Mouse (Mus musculus) cerebellum, postnatal 10 days (tissue): ENCODE measurements around the gene Rcn2.
"Not testable (repeated sequence)": the region's sequence is repeated elsewhere in the genome, so short reads cannot be mapped to it uniquely, and the experiment has no call there.

Experiments used
- DNase-seq, 2 experiments: peaks; one replicate each; pipeline ENCODE4 v3.0.0; 2021; ENCODE audit warnings: mixed read lengths in 2 of 2

Gene Rcn2

GRCm38 (mm10) chr9:56041372-56042180 lies at the start of gene Rcn2:
Gene Rcn2 (plus strand): TSS chr9:56041845.
- DNase-seq, result peak; percentile 98

- not testable (repeated sequence) for DNase-seq
Measured at GRCm38 (mm10) chr9:56004679-56005078, 37.0 kb upstream of the Rcn2 start.

GRCm38 (mm10) chr9:56010450-56010849 lies 31.2 kb upstream of the Rcn2 start, which contains the start of gene 4930563M21Rik:
Gene 4930563M21Rik (minus strand): TSS chr9:56010550.
- DNase-seq, result no peak

- no peak for DNase-seq
Measured at GRCm38 (mm10) chr9:56024772-56025171, 16.9 kb upstream of the Rcn2 start.

GRCm38 (mm10) chr9:56027292-56027691 lies 14.4 kb upstream of the Rcn2 start:
- no peak for DNase-seq

GRCm38 (mm10) chr9:56032219-56032618 lies 9.4 kb upstream of the Rcn2 start:
- DNase-seq, result no peak

GRCm38 (mm10) chr9:56042181-56042621 lies 556 bp downstream of the Rcn2 start:
- no peak for DNase-seq

GRCm38 (mm10) chr9:56053796-56054195 lies 12.2 kb downstream of the Rcn2 start:
- DNase-seq, result no peak

- no peak for DNase-seq
Measured at GRCm38 (mm10) chr9:56056147-56056546, 14.5 kb downstream of the Rcn2 start.

GRCm38 (mm10) chr9:56062336-56062735 lies 20.7 kb downstream of the Rcn2 start:
- DNase-seq, result no peak

GRCm38 (mm10) chr9:56065011-56065410 lies 23.4 kb downstream of the Rcn2 start:
- no peak for DNase-seq

- no peak for DNase-seq
Measured at GRCm38 (mm10) chr9:56067964-56068363, 26.3 kb downstream of the Rcn2 start.

GRCm38 (mm10) chr9:56068630-56069029 lies 27.0 kb downstream of the Rcn2 start:
- no peak for DNase-seq

GRCm38 (mm10) chr9:56072861-56073260 lies 31.2 kb downstream of the Rcn2 start:
- DNase-seq, result no peak

- no peak for DNase-seq
Measured at GRCm38 (mm10) chr9:56074863-56075262, 33.2 kb downstream of the Rcn2 start.

GRCm38 (mm10) chr9:56075264-56075663 lies 33.6 kb downstream of the Rcn2 start:
- peak; percentile 70 to 82 for DNase-seq

GRCm38 (mm10) chr9:56075901-56076620 lies 34.4 kb downstream of the Rcn2 start:
- DNase-seq, result peak in 1 of 2 experiments; percentile 21

- DNase-seq, result no peak
Measured at GRCm38 (mm10) chr9:56079587-56079986, 37.9 kb downstream of the Rcn2 start.

- no peak for DNase-seq
Measured at GRCm38 (mm10) chr9:56086524-56086923, 44.9 kb downstream of the Rcn2 start.

- DNase-seq, result peak; percentile 87 to 89
Measured at GRCm38 (mm10) chr9:56089778-56090520, 48.3 kb downstream of the Rcn2 start, which contains the start of gene Pstpip1. Gene Pstpip1 (plus strand): TSS chr9:56089962.

- no peak for DNase-seq
Measured at GRCm38 (mm10) chr9:56090546-56091225, 49.0 kb downstream of the Rcn2 start.

- DNase-seq, result peak; percentile 31 to 36
Measured at GRCm38 (mm10) chr9:56092102-56092501, 50.5 kb downstream of the Rcn2 start.
